Mouse (Mus musculus): ENCODE results near the gene N4bp2.
"Not testable (repeated sequence)": the region's sequence is repeated elsewhere in the genome, so short reads cannot be mapped to it uniquely, and the experiment has no call there.

N4bp2 gene

GRCm38 (mm10) chr5:65763088-65763915, at the start of gene N4bp2:
N4bp2 (plus strand) TSS chr5:65763521.
- DNase-seq (ENCODE audit: low spot score), result peak; percentile 5

- no peak for DNase-seq (ENCODE audit: low spot score)
Measured at GRCm38 (mm10) chr5:65715084-65715483, 48.2 kb upstream of the N4bp2 start.

GRCm38 (mm10) chr5:65717063-65717902, 46.0 kb upstream of the N4bp2 start:
- DNase-seq (ENCODE audit: low spot score), result no peak

- not testable (repeated sequence) for DNase-seq (ENCODE audit: low spot score)
Measured at GRCm38 (mm10) chr5:65717903-65718211, 45.5 kb upstream of the N4bp2 start.

GRCm38 (mm10) chr5:65718368-65718767, 45.0 kb upstream of the N4bp2 start:
- no peak for DNase-seq (ENCODE audit: low spot score)

DNA sequence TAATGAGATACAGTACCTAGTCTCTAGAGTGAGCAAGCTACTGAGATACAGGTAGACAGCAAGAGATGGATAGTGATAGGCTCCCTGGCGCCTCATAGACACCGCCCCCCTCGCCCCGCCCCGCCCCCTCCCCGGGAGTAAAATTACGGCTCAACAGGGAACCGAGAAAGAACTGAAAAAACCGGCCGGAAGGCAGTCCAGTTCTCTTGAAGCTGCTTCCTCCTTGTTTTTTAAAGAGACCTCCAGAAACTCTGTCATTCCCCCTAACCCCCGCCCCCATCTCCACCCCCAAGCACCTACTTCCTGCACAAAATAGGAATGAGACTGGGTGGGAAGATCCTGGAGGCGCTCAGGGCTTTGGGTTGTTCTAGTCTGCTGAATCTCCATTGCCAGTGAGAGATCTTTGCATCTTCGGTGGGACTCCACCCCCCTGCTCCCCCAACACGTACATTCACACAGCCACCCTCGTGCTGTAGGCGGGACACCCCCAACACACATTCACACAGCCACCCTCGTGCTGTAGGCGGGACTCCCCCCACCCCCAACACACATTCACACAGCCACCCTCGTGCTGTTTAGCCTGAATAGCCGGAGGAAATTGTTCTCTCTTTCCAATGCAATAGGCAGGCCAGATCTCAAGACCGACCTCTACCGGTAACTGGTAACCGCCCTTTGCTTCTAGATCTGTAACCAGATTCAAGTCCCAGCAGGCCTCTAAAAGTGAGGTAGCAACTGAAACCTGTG, 38.8 kb upstream of the N4bp2 start:
- DNase-seq (ENCODE audit: low spot score), result peak; percentile 45

GRCm38 (mm10) chr5:65731173-65732007, 31.9 kb upstream of the N4bp2 start:
- no peak for DNase-seq (ENCODE audit: low spot score)

- DNase-seq (ENCODE audit: low spot score), result no peak
Measured at GRCm38 (mm10) chr5:65735601-65736000, 27.7 kb upstream of the N4bp2 start.

DNA sequence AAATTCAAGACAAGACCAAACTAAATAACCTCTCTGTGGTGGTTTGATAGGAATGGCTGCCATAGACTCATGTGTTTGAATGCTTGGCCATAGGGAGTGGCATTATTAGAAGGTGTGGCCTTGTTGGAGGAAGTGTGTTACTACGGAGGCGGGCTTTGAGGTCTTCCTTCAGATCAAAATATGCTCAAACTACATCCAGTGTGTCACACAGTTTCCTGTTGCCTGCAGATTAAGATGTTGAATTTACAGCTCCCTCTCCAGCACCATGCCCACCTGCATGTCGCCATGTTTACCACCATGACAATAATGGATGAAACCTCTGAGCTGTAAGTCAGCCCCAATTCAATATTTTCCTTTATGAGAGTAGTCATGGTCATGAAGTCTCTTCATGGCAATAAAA, 24.0 kb upstream of the N4bp2 start:
- no peak for DNase-seq (ENCODE audit: low spot score)

DNA sequence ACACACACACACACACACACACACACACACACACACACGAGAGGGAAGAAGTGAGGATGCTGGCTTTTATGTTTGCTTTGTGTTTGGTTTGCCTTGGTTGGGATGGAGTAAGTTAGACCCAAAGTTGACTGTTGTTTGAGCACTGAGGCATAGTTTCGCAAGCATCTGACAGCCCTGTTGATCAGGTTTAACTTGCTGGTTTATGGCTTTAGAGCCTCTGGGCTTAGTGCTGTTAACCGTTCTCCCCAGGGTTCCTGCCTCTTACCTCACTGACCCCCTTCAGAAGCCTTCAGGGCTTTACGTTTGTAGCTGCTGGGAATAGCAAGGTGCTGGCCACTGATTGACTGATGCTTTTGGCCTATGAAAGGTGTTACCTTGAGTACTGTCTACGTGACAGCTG, 16.4 kb upstream of the N4bp2 start:
- DNase-seq (ENCODE audit: low spot score), result no peak

DNA sequence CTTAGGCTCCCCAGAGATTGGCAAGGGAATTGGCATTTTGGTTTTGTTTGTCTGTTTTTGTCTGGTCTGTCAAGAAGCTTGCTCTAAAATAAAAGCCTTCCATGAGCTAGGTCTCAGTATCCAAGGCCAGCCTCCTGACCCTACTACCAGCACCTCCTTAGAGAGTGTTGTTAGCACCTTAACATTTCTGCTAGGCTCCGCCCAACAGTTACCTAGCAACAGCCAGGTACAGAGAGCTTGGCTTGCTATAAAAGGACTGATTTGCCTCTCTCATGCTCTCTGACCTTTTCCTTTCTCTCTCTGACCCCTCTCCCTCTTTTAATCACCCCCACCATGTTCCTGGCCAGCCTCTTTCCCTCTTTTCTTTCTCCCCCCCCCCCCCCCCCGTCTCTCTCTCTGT, 14.9 kb upstream of the N4bp2 start:
- no peak for DNase-seq (ENCODE audit: low spot score)

- DNase-seq (ENCODE audit: low spot score), result no peak
Measured at GRCm38 (mm10) chr5:65748880-65749279, 14.4 kb upstream of the N4bp2 start.

- DNase-seq (ENCODE audit: low spot score), result no peak
Measured at GRCm38 (mm10) chr5:65752021-65752420, 11.3 kb upstream of the N4bp2 start.

DNA sequence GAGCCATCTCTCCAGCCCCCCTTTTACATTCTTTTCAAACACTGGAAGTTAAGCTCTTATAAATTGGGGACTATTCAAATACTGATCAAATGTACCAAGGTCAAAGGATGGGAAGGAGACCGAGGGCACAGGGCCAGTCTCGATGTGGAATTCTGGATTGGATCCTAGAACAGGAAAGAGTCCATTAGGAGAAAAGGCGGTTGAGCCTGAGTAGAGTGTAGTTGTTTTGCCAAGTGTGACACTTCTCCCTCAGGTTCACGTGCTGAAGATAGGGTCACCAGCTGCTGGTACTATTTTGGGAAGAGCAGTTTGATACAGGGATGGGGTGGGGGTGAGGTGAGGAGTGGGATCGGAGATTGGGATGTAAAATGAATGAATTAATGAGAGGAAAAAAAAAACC, 7.5 kb upstream of the N4bp2 start:
- DNase-seq (ENCODE audit: low spot score), result no peak

GRCm38 (mm10) chr5:65757110-65757509, 6.2 kb upstream of the N4bp2 start:
- DNase-seq (ENCODE audit: low spot score), result no peak

DNA sequence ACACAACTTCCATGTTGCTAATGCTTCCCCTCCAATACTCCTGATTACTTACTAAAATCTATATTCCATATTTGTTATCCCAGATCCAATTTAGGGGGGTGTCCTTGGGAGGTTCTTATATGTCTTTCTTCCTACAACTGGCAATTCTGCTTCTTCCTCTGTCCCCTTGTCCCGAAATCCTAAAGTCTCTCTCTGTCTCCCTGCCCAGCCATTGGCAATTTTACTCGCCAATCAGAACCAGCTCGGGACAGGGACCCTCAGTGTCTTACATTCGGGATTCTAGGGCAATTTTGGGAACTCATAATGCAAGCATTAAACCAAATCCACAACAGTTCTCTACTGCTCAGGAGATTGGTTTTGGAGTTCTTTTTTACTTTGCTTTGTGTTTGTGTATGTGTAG, 3.3 kb upstream of the N4bp2 start:
- DNase-seq (ENCODE audit: low spot score), result no peak

GRCm38 (mm10) chr5:65760599-65760998, 2.7 kb upstream of the N4bp2 start:
- no peak for DNase-seq (ENCODE audit: low spot score)

DNA sequence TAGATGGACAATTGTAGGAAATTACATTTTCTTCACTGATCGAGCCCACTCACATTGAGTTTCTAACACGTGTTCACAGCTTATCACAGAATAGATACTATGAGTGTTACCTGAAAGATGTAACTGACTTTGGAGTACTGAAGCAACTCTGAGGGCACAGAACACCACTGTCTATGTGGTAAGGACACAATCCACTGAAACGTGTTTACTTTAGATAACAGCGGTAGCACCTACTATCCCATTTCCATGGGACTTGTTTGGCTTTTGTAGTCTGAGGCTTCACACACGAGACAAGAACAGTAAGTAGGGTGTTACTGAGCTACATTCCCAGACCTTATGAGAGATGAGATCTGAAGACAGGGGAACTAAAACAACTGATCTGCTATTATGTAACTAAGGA, 2.3 kb upstream of the N4bp2 start:
- no peak for DNase-seq (ENCODE audit: low spot score)

DNA sequence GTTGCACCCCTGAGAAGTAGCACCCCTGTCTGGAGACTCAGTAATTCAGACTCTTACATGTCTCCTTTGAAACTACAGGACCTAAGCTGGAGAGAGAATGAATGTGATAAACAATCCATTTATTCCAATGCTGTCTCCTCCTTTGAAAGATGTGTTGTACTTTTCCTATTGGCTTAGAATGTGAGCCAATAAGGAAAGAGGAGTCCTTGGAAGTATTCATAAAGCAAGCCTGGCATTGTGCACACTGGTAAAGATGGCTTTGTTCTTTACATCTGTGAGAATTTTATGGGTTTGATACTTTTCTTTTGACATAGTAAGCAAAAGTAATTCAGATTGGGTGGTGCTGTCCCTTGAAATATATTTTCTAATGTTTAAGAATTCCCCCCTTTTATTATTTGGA, 1.4 kb upstream of the N4bp2 start:
- DNase-seq (ENCODE audit: low spot score), result no peak

- no peak for DNase-seq (ENCODE audit: low spot score)
Measured at GRCm38 (mm10) chr5:65762686-65763085, 635 bp upstream of the N4bp2 start.

GRCm38 (mm10) chr5:65763916-65764785, 830 bp downstream of the N4bp2 start:
- peak; percentile 17 for DNase-seq (ENCODE audit: low spot score)
